Mouse (Mus musculus) cerebellum, postnatal 14 days (tissue): ENCODE results near the gene Krt42.
"Not testable (repeated sequence)": the region's sequence is repeated elsewhere in the genome, so short reads cannot be mapped to it uniquely, and the experiment has no call there.

ENCODE experiments used
- DNase-seq, 2 experiments: peaks; one replicate each; pipeline ENCODE4 v3.0.0; 2021; ENCODE audit warnings: mixed read lengths in 2 of 2

The Krt42 gene

DNA sequence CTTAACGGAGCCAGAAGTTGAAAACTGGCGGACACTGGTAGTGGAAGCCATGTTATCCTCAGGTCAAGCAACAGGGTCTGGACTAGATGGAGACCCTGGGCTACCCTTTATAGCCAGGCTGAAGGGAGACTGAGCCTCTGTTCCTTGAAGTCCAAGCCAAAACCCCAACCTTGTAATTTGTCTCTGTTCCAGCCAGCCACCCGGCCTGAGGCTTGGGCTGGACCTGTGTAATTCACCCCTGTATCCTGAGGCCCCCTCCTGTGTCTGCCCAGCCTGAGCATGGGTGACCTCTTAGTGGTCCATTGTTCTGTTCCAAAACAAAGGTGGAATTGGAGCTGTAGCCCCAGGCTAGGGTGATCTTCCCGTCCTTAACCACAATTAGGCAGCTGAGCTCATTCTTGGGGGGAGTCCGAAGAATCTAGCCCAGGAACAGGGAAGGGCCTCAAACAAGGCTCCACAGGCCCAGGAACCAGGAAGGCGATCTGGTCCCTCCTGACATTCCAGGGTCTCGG is at the start of gene Krt42:
Gene Krt42 (minus strand): TSS at position 51 of the 512 bp plus-strand sequence.
- no peak for DNase-seq

DNA sequence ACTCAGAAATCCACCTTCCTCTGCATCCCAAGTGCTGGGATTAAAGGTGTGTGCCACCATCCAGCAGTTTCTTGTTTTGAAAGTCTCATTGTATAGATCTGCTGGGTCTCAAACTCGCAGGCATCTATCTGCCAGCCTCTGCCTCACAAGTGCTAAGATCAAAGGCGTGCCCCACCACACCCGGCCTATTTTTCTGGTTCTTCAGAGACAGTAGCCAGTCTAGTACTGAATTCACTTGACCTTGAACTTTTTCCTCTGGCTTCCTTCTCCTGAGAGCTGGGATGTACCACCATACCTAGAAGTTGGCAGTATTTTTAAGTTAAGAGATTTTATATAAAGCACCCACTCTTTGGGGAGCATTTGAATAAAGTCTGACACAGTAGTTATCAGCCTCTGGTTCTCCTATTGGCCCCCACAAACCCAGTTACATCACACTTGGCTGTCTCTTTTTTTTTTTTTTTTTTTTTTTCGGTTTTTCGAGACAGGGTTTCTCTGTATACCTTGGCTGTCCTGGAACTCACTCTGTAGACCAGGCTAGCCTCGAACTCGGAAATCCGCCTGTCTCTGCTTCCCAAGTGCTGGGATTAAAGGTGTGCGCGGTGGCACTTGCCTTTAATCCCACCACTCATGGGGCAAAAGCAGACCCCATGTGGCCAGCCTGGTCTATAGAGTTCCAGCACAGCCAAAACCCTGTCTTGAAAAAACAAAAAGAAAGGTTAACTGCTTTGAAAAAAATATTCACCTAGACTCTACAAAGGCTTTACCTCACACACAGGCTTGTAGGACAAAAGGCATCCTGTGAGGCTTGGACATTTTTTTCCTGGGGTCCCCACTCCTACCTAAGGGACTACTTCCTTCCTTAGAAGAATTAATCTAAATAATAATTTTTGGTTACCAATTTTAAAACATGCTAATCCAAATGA is 49.1 kb upstream of the Krt42 start:
- DNase-seq: peak; percentile 37 to 42

DNA sequence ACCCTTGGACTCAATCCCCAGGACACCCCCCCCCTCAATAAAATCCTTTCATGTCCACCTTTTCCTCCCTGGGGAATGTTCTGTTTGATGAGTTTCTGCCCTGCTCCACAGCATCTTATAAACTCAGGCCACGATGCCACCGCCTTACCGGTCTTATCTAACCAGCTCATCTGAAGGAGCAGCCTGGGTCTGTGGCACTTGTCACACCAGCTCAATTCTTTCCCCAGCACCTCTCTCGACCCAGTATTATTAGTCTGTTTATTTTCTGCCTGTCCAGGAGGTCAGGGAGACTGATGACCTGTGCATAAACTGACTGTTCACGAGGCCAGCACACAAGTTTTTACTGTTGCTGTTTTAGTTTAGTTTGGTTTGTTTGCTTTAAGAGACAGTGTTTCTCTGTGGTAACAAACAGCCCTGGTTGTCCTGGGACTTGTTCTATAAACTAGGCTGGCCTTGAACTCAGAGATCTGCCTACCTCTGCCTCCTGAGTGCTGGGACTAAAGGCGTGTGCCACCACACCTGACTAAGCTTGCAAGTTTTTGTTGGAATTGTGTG is 48.2 kb upstream of the Krt42 start:
- DNase-seq: no peak

DNA sequence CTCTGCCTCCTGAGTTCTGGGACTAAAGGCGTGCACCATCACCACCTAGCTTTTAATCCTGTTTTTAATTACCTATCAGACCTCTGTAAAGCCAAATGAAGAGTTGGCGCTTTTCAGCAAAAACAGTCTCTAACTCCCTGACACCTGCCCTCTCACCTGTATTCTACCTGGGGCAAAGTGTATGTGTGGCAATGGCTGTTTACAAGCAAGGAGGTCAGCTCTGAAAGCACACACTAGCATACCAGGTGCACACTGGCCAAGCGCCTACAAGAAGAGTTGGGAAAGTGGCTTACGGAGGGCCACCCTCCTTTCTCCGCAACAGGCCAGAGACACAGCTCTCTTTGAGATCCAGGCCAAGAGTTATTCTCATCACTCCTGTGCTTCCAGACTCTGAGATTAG is 45.8 kb upstream of the Krt42 start:
- no peak for DNase-seq

DNA sequence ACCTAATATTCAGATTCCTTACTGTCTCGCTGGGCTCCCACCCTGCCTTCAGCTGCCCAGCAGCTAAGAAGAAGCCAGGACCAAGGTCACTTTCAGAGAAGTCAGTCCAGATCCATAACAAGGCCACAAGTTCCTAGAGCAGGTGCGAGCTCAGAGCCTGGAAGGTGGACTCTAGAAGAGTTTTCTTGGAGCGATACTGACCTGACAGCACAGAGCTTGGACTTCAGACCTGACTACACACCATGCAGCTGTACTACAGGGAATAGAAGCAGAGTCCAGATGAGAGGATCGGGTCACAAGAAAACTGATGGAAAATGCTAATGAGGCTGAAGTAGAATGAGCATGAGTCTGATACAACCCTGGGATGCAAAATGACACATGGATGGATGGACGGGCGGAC is 43.8 kb upstream of the Krt42 start:
- no peak for DNase-seq

DNA sequence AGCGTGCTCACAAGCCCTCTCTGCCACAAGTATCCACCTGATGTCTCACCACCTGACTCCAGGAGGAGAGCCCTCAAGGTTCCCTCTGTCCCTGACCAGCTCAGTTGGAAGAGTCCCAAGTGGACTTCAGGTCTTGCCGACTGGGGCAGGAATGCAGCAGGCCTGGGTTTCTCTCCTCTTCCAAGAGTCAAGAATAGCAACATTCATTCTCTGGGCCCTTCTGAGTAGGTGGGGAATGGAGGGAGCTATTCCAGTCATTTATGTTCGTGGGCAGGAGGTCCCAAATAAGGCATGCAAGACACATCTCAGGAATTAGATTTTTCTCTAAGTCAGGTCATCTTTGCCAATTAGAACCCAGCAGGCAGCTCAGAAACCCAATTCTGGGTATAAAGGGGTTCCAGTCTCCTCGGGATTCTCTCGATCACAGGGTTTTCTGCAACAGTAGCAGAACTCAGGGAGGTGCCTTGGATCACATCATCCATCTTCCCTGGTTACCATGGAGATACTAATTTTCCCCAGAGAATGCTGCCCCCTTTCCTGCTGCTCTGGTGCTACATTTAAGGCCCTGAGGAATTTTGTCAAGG is 42.5 kb upstream of the Krt42 start:
- DNase-seq: no peak

DNA sequence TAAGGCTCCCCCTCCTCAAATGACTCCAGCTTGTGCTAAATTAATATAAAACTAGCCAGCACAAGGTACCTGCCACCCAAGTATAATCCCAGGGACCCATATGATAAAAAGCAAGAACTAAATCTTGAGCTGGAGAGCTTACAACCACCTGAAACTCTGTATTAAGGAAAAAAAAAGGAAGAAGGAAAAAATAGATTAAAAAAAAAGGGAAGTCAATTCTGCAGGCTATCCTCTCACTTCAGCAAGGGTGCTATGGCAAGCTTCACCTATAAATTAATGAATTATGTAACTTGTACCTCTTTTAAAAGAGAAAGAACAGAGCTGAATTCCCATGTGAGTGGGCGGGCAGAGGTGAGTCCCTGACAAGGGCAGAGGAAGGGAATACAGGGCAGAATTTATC is 42.0 kb upstream of the Krt42 start:
- no peak for DNase-seq

DNA sequence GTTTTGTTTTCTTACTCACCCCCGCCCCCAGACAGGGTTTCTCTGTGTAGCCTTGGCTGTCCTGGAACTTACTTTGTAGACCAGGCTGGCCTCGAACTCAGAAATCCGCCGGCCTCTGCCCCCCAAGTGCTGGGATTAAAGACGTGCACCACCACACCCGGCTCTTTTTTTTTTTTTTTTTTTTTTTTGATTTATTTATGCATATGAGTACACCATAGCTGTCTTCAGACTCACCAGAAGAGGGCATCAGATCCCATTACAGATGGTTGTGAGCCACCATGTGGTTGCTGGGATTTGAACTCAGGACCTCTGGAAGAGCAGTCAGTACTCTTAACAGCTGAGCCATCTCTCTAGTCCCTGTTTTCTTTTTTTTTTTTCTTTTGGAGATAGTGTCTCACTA is 39.0 kb upstream of the Krt42 start:
- DNase-seq: not testable (repeated sequence)

DNA sequence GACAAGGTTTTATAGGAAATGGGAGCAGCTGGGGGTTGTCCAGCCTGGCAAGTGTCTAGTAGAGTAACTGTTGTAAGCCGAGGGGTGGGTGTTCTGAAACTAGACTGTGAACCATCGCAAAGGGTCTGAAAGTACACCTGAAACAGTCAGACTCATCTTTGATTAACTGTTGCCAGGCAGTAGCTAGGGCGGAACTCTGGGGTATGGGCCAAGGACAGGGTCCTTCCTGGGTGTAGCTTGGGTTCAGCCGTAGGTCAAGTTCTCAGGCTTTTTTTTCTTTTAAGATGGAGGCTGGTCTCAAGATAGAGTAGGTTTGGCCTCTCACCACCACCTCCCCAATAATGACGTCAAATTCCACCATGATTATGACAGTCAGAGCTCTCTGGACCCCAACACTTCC is 38.2 kb upstream of the Krt42 start:
- no peak for DNase-seq

DNA sequence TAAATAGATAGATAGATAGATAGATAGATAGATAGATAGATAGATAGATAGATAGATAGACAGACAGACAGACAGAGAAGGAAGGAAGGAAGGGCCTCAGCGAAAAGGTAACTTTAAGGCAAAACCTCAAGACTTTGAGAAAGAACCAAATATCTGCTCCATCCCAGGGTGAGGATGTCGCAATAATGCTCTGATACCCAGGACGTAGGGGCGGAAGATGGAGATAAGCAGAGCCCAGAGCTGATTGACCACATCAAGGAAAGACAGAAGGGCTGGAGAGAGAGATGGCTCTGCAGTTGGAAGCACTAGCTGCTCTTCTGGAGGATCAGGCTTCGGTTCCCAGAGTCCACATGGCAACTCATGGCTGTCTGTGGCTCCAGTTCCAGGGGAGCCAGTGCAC is 31.6 kb upstream of the Krt42 start:
- no peak for DNase-seq

DNA sequence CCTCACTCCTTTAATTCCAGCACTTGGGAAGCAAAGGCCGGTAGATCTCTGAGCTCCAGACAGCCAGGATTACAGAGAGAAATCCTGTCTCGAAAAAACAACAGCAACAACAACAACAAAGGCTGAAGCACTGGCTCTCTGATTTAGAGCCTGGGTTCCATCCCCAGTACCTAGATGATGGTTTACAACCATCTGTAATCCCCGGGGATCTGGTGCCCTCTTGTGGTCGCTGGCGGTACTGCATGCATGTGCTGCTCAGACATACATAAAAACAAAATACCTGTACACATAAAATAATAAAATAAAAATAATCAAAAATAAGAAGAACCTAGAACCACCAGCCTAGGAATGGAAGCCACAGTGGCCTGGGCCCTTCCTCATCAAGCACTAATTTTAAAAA is 30.6 kb upstream of the Krt42 start:
- DNase-seq: peak; percentile 83 to 88

DNA sequence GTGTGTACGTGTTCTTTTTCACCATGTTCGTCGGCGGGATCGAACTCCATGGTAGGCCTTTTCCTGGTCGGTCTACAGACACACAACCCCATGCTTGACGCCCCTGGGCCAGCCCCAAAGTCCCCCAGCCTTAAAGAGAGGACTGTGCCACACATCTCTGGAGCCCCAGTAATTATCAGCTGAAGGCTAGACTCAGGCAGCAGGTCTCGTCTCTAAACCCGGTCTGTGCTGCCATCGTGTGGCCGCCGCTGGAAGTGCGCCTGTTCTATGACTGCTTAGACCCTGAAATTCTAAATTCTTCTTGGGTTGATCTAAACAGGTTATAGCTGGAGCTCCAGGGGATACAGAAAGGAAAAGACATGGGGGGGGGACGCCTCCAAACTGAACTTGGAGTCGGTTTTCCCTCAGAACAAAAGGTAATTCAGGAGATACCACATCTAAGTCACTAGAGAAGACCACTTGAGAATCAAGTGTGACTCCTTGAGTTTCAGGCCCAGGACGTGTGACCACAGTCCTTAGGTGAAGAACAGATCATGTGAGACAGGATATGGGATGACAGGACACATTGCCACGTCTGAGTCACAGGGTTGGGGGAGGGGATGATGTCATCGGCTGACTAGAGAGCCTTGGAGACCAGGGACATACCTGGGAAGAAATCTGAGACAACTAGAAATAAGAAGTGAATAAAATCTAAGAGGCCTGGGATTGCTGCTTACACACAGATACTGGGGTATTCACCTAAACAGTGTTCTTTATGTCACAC is 28.8 kb upstream of the Krt42 start:
- DNase-seq: peak; percentile 92 to 96

DNA sequence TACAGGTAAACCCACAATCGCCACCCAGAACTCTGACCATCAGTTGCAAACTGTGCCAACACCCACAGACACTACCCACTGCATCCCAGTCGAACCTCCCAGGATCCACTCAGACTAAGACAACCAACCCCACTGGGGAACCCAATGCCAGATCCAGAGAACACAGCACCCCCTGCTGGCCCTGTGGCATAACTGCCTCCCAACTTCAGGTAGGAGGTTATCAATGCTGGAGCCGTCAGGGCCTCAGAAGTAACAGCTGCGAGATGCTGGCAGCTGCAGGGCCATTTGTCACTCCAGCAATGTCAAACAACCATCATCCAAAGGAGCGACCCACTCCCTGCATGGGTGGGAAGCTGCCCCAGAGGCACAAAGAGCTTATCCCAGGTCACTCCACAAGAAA is 28.1 kb upstream of the Krt42 start:
- peak; percentile 26 to 57 for DNase-seq

DNA sequence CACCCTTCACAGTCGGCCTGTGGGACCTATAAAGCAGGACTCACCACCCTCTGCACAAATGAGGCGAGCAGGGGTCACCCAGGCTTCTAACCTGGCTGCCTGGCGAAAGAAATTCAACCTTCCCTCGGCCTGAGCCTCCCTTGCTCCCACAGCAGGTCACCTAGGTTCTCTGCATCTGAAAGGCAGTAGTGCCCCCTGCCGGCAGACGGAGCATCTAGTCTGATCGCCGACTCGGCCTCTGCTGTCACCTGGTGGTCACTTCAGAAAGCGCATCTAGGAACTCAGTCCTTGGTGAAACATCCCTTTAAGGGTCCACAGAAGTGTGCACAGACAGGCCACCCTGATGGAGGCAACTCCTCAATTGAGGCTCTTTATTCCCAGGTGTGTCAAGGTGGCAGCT is 25.6 kb upstream of the Krt42 start:
- DNase-seq: peak; percentile 89 to 96

DNA sequence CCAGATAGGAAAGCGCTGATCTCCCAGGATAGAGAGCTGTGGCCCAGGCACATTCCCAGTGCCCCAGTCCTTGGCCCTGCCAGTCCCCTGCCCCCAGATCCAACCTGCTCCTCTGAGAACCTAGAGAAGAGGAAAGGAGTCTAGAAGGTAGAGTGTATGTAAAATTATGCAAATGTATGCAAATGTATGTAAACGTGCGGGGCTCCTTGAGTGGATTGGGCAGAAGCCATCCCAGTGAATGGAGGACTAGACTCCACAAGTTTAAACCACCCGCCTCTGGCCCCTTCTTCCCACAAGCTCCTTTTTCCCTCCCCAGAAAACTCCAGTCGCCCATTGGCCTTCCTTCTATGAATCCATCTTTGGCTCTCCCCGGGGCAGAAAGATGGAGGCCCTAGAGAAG is 23.2 kb upstream of the Krt42 start:
- DNase-seq: no peak

DNA sequence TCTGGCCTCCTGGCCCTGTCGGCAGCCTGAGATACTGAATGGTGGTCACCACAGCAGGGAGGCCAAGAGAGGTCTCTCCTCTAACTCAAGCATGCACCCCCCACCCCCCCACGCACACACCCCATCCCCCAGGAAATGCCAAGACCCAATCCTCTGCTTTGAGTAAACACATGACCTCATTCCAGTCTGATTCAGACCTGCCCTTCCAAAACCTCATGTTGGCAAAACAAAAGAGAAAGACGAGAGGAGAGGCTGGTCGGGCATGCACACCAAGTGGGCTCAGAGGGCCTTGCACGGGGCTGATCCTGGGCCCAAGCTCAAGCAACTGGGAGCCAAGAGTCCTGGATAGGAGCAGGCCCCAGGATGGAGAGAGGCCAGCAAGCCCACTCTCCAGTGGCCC is 20.6 kb upstream of the Krt42 start:
- no peak for DNase-seq

DNA sequence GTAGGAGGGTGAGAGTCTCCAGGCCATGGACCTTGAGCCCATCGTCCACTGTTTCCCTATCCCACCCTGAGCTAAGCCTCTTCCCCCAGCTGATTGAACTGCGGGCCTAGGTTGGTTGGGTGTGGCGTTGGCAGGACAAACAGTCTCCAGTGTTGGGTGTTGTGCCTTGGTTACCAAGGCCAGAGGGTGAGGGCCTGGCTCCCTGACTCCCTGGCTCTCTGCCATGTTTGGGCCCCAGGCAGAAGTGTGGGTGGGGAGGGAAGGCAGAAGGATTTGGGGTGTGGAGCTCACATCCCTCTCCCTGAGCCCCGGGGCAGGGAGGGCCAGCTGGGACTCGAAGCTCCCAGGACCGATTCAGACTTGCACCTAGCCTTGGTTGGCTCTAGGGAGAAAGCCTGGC is 19.3 kb upstream of the Krt42 start:
- no peak for DNase-seq

DNA sequence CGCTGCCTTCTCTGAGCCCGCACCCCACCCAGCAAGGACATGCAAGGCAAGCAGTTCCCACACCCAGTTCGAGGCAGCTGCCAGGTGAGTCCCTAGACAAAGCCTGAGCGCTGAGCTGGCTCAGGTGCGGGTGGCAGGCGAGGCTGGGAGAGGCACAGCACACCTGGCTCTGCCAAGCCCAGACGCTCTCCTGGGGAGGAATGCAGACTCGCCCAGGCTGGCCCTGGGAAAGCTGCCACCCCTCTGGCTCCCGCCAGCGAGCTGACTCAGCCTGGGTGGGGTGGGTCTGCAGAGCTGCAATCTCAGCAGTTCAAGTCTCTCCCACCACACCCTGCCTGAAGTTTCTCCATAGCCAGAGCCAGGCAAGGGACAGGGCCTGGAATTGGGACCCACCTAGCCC is 17.4 kb upstream of the Krt42 start:
- DNase-seq: peak in 1 of 2 experiments; percentile 18

DNA sequence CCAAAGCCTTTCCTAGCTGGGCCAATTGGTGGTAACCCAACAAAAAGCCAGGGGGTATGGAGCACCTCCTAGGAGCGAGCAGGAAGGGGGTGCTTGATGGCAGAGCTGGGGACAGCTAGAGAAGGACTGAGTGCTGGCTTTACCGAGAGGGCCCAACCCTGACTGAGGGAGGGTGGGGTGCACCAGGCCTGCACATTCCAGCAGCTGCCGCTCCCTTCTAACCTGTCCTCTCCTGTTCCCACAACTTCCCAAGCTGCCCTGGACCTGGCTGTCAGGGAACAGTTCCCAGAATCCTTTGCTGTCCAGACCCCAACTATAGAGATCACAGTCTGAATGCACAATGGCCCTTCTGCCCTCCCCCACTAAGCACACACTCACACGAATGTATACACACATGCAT is 15.3 kb upstream of the Krt42 start:
- DNase-seq: no peak

DNA sequence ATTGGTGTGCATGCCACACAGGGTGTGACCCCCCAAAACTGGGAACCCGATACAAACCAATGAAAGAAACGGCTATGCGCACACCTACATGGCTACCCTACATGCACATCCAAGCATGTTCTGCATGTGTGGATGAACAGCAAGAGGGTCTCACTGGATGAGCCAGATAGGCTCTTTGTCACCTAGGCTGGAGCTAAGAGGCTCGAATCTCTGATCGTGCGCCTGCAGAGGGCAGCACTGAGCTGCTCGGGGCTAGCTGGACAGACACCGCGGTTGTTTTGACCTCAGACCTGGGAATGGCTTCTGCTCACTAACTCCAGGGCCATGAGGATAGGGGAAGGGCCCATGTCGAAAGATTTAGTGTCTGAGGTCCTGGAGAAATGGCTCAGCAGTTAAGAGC is 12.9 kb upstream of the Krt42 start:
- DNase-seq: peak; percentile 84 to 90

DNA sequence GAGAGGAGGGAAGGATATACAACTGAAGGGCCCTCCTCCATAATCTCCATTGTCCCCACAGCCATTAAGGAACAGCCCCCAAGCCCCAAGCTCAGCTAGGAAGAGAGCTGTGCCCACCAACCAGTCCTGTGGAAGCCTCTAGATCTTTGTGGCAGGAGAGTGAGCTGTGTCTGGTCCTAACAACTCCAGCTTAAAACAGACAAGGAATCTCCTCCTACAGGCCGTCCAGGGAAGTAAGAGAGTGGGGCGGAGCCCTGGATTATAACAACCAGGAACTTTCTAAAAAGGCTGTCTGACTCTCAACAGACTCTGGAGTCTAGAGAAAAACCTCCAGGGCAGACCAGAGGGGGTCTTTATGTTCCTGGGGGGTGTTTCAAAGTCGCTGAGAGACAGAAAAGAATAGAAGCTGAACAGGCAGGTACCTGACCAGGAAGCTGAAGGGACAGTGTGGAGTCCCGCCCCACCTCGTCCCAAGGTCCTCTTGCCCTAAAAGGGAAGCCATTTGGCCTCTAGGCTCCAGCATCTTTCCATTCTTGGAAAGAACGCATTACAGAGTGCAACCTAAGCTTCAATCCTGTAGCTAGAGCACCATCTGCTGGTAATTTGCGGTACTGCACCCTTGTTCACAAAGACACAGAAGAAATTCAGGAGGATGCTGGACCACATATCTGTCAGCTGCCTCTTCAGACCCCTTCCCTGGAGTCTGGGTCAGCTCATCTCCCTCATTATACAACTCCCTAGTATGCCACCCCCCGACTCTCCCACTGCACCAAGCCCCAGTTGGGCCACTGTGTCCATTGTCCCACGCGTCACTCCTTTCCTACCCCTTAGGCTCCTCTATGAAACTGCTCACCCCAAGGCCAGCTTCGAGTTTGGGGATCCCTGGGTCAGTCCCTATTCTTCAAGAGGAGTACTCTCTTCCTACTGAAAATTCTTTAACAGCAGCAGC is 12.2 kb upstream of the Krt42 start:
- DNase-seq: peak; percentile 92 to 97

DNA sequence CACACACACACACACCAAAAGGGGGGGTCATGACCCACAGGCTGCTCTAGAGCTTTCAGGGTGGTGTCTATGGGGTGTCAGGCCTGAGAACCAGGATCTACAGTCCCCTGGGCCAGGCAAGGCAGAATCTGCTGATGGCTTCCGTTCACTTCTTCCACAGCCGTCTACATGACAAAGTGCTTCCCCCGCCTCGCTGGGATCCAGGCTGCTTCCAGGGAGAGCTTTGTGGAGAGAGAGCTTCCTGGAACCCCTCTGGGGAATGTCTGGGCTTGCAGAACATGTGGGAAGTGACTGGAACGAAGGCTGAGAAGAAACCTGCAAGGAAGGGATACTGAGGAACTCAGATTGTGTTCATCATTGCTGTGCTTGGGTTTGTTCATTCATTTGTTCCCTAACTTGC is 9.1 kb upstream of the Krt42 start:
- DNase-seq: no peak
